Mouse (Mus musculus) liver, embryonic 14.5 days (tissue): ENCODE results near the gene D10Wsu102e. TPM values are rescaled to one million over a fixed set of nuclear protein-coding genes. Genes with fewer than 3 reads are reported as not detected.

Experiments
- ATAC-seq: fragments of 200-750 bp; cut with Nextera tagmentation; 2 replicates; pipeline ENCODE4 v1.8.0; 2017; ENCODE audit warnings: moderate number of reproducible peaks, mild to moderate bottlenecking, moderate library complexity; ENCODE audit not compliant: insufficient read depth
- DNase-seq, 3 experiments: peaks; one replicate each; pipeline ENCODE4 v3.0.0-alpha.2; 2012 to 2013; ENCODE audit warnings: low read depth in 3 of 3, low spot score in 3 of 3
- H3K27ac ChIP-seq: fragments of 300-500 bp; sonication (generic); 2 replicates; pipeline ENCODE4 v1.5.1; 2014; ENCODE audit warnings: moderate library complexity, mild to moderate bottlenecking, control low read depth, inconsistent platforms
- H3K27me3 ChIP-seq: fragments of 300-500 bp; sonication (generic); 2 replicates; pipeline ENCODE4 v1.6.1; 2014; ENCODE audit warnings: mild to moderate bottlenecking, low read length, moderate library complexity; ENCODE audit not compliant: control insufficient read depth, insufficient read depth
- H3K36me3 ChIP-seq: fragments of 300-500 bp; sonication (generic); replicated peaks from 2 replicates; pipeline ENCODE4 v1.6.1; 2014; ENCODE audit warnings: low read depth; ENCODE audit not compliant: control insufficient read depth, insufficient read depth
- H3K4me1 ChIP-seq, 2 experiments: fragments of 200-500 bp in 1 of 2; fragments of 300-500 bp in 1 of 2; sonication (generic) in 1 of 2; replicated peaks; 2 replicates each; pipeline ENCODE4 v1.6.1; 2012 to 2014; ENCODE audit warnings: antibody characterized with exemption in 1 of 2, inconsistent platforms in 1 of 2, low read length in 1 of 2; ENCODE audit not compliant: control insufficient read depth in 2 of 2, insufficient read depth in 2 of 2
- H3K4me2 ChIP-seq: fragments of 300-500 bp; sonication (generic); 2 replicates; pipeline ENCODE4 v1.6.1; 2014; ENCODE audit warnings: low read depth, mild to moderate bottlenecking, control low read depth, moderate library complexity
- H3K4me3 ChIP-seq, 2 experiments: fragments of 200-500 bp in 1 of 2; fragments of 300-500 bp in 1 of 2; sonication (generic) in 1 of 2; 2 replicates each; pipeline ENCODE4 v1.5.1; 2012 to 2014; ENCODE audit warnings: low read depth in 2 of 2, low read length in 2 of 2, mild to moderate bottlenecking in 2 of 2, control low read depth in 1 of 2, inconsistent platforms in 1 of 2, moderate library complexity in 1 of 2; ENCODE audit not compliant: insufficient read depth in 1 of 2
- H3K9ac ChIP-seq: fragments of 300-500 bp; sonication (generic); replicated peaks from 2 replicates; pipeline ENCODE4 v1.6.1; 2014; ENCODE audit warnings: mild to moderate bottlenecking, control low read depth, moderate library complexity
- H3K9me3 ChIP-seq: fragments of 300-500 bp; sonication (generic); 2 replicates; pipeline ENCODE4 v1.6.1; 2016; ENCODE audit warnings: low read length, mixed read lengths; ENCODE audit not compliant: control insufficient read depth
- CTCF ChIP-seq: IDR thresholded peaks from 2 replicates; pipeline ENCODE4 v1.5.1; 2016; ENCODE audit warnings: antibody characterized with exemption, low read depth, control low read depth
- EP300 ChIP-seq: IDR thresholded peaks from 2 replicates; pipeline ENCODE4 v1.6.1; 2016; ENCODE audit warnings: antibody characterized with exemption, low read depth
- WGBS: fragments of 180-500 bp; shearing (Covaris S2); extraction: QIAGEN DNeasy Blood & Tissue Kit; methylation state at CpG from one replicate; pipeline ENCODE4 v1.1.7; 2014; ENCODE audit not compliant: insufficient replicate concordance; 5-methylcytosine and 5-hydroxymethylcytosine counted together
- polyA plus RNA-seq, 2 experiments: library from polyadenylated mRNA; depleted of rRNA in 1 of 2; stranded (reverse) in 1 of 2; unstranded in 1 of 2; fragments of >200 nt; fragmentation: Nextera tagmentation in 1 of 2; extraction: Ambion mirVana in 1 of 2; gene quantifications; 2 replicates each; pipeline versions ENCODE4 v1.2.1 to v1.2.3; 2012 to 2014

D10Wsu102e gene
- polyA plus RNA-seq, 2 experiments = 0.19 to 0.20 TPM

DNA sequence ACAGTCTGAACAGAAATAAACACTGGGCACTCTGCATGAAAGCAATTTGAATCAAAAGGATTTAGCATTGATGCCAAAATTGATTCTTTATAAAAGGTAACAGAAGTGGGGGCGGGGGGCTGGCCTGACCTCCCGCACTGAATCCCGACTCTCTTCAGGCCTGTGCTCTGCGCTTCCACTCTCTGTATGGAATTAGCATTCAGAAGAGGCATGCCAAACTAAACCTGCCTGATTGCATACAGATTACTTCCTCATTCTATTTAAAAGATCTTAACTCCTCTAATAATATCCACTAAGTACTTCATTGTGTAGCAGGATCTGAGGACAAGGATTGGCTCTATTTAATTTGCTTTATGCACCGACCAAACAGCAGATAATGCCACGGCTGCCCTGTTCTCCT is 38.5 kb upstream of the D10Wsu102e start:
- Histone ChIP-seq H3K36me3 (no peaks in the 10 kb centered on the region), H3K27ac (no peak overlapping the region), H3K9me3 (no peaks in the 10 kb centered on the region), H3K4me1 (peaks cover 0 to 2% of the 10 kb centered on the region in 2 experiments; a peak in 2 of 4 replicates), H3K27me3 (no peaks in the 10 kb centered on the region), H3K4me3 (no peak overlapping the region), H3K4me2 (no peak overlapping the region), H3K9ac (no peak overlapping the region)
- ATAC-seq (no peak), DNase-seq (no peak)
- 66% methylated on average over 6 of the region's 6 CpGs for WGBS
- TF ChIP-seq EP300 (no peak), CTCF (no peak)

DNA sequence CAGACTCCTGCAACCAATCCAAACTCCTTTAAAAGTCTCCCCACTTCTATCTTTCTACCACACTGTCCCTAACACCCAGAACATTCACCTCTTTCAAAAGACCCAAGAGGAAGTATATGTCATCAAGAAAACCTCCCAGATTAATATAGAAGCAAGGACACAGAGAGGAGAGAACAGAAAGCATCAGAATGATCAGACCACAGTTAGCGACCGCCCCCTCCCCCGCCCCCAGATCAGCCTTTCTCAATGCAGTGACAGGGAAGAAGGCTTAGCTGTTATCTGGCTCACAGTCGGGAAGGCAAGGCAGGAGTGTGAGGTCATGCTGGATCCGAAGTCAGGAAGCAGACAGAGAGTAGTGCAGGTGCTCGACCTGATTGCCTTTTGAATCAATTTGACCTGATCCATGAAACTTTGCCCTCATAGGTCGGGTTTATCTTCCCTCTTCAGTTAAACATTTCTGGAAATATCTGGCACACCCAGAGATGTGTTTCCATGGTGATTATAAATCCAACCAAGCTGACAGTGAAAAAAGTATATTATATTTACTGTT is 37.4 kb upstream of the D10Wsu102e start:
- no peak for TF ChIP-seq EP300
- TF ChIP-seq CTCF = no peak
- ATAC-seq = no peak
- H3K4me1 ChIP-seq = peaks cover 0 to 2% of the 10 kb centered on the region in 2 experiments; a peak in 2 of 4 replicates
- no peak overlapping the region for H3K9ac ChIP-seq
- H3K27me3 ChIP-seq = no peaks in the 10 kb centered on the region
- H3K9me3 ChIP-seq = no peaks in the 10 kb centered on the region
- H3K27ac ChIP-seq = no peak overlapping the region
- DNase-seq = no peak
- no peaks in the 10 kb centered on the region for H3K36me3 ChIP-seq
- H3K4me2 ChIP-seq = no peak overlapping the region
- WGBS = 24% methylated on average over 7 of the region's 7 CpGs
- H3K4me3 ChIP-seq = no peak overlapping the region

DNA sequence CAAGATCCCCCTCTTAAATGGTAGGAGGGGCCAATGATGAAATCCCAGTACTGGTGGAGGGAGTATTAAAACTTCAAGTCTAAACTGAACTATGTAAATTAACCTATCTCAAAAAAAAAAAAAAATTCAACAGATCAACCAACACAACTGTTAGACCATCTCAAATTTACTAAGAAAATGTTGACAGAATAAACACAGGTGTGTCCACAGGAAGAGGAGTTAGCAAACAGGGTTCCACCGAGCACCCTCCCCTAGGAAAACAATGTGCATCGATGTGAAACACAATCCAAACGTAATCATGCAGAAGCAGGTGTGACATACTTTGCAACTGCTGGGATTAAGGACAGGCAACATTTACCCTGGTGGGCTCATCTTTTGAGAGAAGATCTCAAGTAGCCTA is 35.1 kb upstream of the D10Wsu102e start:
- no peak for DNase-seq
- H3K4me1 ChIP-seq = peaks cover 0 to 2% of the 10 kb centered on the region in 2 experiments; a peak in 2 of 4 replicates

DNA sequence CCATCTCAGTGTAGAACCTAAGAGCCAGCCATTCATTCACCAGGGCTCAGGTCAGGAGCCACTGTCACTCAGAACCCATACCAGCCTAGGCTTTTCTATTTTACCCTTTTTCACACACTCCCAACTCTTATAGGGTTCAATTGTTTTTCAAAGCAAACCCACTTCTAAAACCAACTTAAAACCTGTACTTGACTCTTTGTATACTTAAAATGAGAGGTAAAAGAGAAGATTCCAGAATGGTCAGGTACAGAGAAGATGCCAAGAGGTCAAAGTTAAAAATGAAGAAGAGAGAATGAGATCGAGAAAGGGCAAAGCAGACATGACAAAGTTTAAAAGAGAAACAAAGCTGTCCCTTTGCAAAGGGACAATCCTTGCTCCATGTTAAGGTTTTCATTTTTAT is 34.1 kb upstream of the D10Wsu102e start:
- no peaks in the 10 kb centered on the region for H3K27me3 ChIP-seq
- H3K4me1 ChIP-seq = peaks cover 0 to 2% of the 10 kb centered on the region in 2 experiments; a peak in 2 of 4 replicates
- no peak overlapping the region for H3K27ac ChIP-seq
- no peak for TF ChIP-seq EP300
- TF ChIP-seq CTCF = no peak
- no peak for DNase-seq
- no peak overlapping the region for H3K4me3 ChIP-seq
- no peak overlapping the region for H3K9ac ChIP-seq
- H3K9me3 ChIP-seq = no peaks in the 10 kb centered on the region
- WGBS = 60% methylated on average over 1 of the region's 1 CpGs
- H3K4me2 ChIP-seq = no peak overlapping the region
- ATAC-seq = no peak
- no peaks in the 10 kb centered on the region for H3K36me3 ChIP-seq

More for the DNA sequence above, 35.1 kb upstream of the D10Wsu102e start:
- Histone ChIP-seq H3K27ac (no peak overlapping the region), H3K9me3 (no peaks in the 10 kb centered on the region), H3K4me3 (no peak overlapping the region), H3K4me2 (no peak overlapping the region), H3K36me3 (no peaks in the 10 kb centered on the region), H3K9ac (no peak overlapping the region), H3K27me3 (no peaks in the 10 kb centered on the region)
- no peak for ATAC-seq
- WGBS = 71% methylated on average over 3 of the region's 3 CpGs
- TF ChIP-seq CTCF = no peak
- no peak for TF ChIP-seq EP300

DNA sequence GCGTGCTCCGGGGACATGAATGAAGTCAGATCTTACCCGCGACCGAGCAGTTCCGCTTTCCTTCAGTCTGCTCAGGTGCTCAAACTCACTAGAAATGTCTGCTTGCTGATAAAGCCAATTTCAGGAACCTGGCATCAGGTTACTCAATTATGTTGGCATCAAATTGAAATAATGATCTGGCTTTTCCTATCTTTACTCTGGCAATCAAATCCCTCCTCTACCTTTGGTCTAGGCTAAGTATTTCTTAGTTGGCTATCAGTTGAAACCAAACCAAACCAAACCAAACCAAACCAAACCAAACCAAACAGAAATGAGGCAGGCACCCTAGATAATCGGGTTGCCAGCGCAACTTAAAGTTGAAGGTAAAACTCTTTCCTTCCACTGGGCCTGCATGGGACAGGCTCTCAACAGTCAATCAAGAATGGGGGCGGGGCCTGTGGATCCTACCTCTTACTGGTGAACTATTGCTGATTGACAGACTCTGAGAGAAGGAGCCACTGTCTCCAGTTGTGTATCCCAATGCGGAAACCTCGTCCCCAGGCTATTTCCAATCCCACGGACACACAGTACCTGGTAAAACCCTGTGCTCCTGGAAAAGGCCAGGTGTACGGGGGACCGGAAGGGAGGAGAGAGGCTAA is 33.3 kb upstream of the D10Wsu102e start:
- Histone ChIP-seq H3K4me3 (no peak overlapping the region), H3K4me1 (peaks cover 0 to 2% of the 10 kb centered on the region in 2 experiments; a peak in 2 of 4 replicates), H3K9me3 (no peaks in the 10 kb centered on the region), H3K9ac (no peak overlapping the region), H3K36me3 (no peaks in the 10 kb centered on the region), H3K27me3 (no peaks in the 10 kb centered on the region), H3K4me2 (no peak overlapping the region), H3K27ac (no peak overlapping the region)
- TF ChIP-seq EP300 (no peak), CTCF (no peak)
- 77% methylated on average over 14 of the region's 14 CpGs for WGBS
- ATAC-seq (no peak), DNase-seq (no peak)
